Mouse (Mus musculus) stomach, embryonic 16.5 days (tissue): ENCODE data around the gene Etfb. TPM values are rescaled to one million over a fixed set of nuclear protein-coding genes. Genes with fewer than 3 reads are reported as not detected.

Source experiments
- ATAC-seq: fragments of 200-750 bp; cut with Nextera tagmentation; 2 replicates; pipeline ENCODE4 v1.8.0; 2017; ENCODE audit warnings: moderate number of reproducible peaks, moderate TSS enrichment; ENCODE audit not compliant: insufficient read depth, low FRiP score
- H3K27ac ChIP-seq: fragments of 300-500 bp; sonication (generic); 2 replicates; pipeline ENCODE4 v1.5.1; 2014; ENCODE audit warnings: low read length
- H3K27me3 ChIP-seq: fragments of 300-500 bp; sonication (generic); 2 replicates; pipeline ENCODE4 v1.6.1; 2014; ENCODE audit warnings: low read length, control low read depth, mixed read lengths; ENCODE audit not compliant: control insufficient read depth, insufficient read depth
- H3K36me3 ChIP-seq: fragments of 300-500 bp; sonication (generic); 2 replicates; pipeline ENCODE4 v1.6.1; 2014; ENCODE audit warnings: low read length; ENCODE audit not compliant: control insufficient read depth, insufficient read depth
- H3K4me1 ChIP-seq: fragments of 300-500 bp; sonication (generic); 2 replicates; pipeline ENCODE4 v1.6.1; 2014; ENCODE audit warnings: low read length, control low read depth, mixed read lengths; ENCODE audit not compliant: control insufficient read depth, insufficient read depth
- H3K4me2 ChIP-seq: fragments of 300-500 bp; sonication (generic); 2 replicates; pipeline ENCODE4 v1.6.1; 2014; ENCODE audit warnings: low read depth, low read length, mixed read lengths
- H3K4me3 ChIP-seq: fragments of 300-500 bp; sonication (generic); replicated peaks from 2 replicates; pipeline ENCODE4 v1.5.1; 2014; ENCODE audit warnings: mild to moderate bottlenecking, low read length
- H3K9ac ChIP-seq: fragments of 300-500 bp; sonication (generic); 2 replicates; pipeline ENCODE4 v1.6.1; 2014; ENCODE audit warnings: low read length
- H3K9me3 ChIP-seq: fragments of 300-500 bp; sonication (generic); replicated peaks from 2 replicates; pipeline ENCODE4 v1.6.1; 2016; ENCODE audit warnings: low read length, control low read depth; ENCODE audit not compliant: control insufficient read depth
- WGBS: fragments of 180-500 bp; shearing (Covaris S2); extraction: QIAGEN DNeasy Blood & Tissue Kit; methylation state at CpG from one replicate; pipeline ENCODE4 v1.1.7; 2014; 5-methylcytosine and 5-hydroxymethylcytosine counted together
- polyA plus RNA-seq: library from polyadenylated mRNA; unstranded; fragments of >200 nt; fragmentation: Nextera tagmentation; extraction: Ambion mirVana; gene quantifications from 2 replicates; pipeline ENCODE4 v1.2.1, GENCODE M21; 2015

The Etfb gene
- polyA plus RNA-seq, 1 experiment from 2014 or later, result 382 TPM

DNA sequence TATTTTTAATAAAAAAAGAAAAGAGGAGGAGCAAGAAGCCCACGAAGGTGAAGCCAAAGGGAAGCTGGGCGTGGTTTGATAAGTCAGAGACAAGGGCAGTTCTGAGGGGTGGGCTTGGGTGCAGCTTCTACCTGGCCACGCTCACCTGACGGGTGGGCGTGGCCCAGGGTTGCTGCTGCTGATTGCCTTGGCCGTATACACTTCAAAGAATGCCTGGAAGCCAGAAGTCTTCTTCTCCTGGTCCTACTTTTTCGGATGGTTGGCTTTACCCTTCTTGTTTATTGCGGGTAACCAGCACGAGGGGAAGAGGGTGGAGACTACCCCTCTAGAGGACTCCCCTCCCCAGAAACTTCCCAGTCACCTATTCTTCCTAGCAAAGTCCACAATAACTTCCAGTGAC lies 1.2 kb upstream of the Etfb start:
- peak overlapping the region; percentile 98 for H3K4me2 ChIP-seq
- no peaks in the 10 kb centered on the region for H3K27me3 ChIP-seq
- H3K36me3 ChIP-seq, result no peaks in the 10 kb centered on the region
- WGBS, result 13% methylated on average over 9 of the region's 9 CpGs
- ATAC-seq, result no peak
- peak overlapping the region; percentile 59 for H3K4me3 ChIP-seq
- H3K4me1 ChIP-seq, result peaks cover 14% of the 10 kb centered on the region
- H3K9ac ChIP-seq, result peak overlapping the region; percentile 76
- H3K27ac ChIP-seq, result peak overlapping the region; percentile 97
- H3K9me3 ChIP-seq, result no peaks in the 10 kb centered on the region

DNA sequence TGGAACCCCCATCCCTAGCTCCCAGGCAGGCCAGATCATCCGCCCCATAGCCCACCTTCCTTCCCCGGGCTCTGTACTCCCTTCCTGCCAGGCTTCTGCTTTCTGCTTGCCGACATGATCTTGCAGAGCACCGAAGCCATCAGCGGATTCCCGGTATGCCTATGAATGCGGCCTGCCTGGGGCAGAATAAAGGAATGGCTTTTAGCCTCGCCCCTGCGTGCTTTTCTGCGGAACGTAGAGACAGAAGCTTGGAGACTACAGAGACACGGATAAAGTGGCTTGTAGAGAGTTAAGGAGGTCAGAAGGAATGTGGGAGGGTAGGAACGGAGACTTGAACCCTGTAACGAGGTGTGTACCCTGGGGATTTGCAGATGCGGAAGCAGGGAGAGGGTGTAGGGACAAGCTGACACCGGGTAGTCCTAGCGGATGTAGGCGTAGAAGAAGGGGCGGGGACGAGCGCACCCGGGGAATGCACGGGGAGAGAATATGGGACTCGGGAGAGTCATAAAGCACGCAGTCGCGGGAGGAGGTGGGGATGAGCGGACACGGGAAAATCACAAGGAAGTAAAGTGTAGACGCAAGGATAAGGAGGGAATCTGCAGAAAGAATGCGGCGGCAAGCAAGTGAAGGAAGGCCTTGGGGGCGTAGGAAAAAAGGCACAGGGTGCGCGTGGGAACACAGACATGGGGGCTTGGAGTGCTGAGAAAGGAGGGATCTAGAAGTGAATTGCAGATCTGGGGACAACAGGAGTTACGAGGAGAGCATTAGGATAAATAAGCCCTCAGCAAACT lies 562 bp upstream of the Etfb start:
- Histone ChIP-seq H3K9me3 (no peaks in the 10 kb centered on the region), H3K4me2 (peak overlapping the region; percentile 98), H3K27me3 (no peaks in the 10 kb centered on the region), H3K4me1 (peaks cover 14% of the 10 kb centered on the region), H3K36me3 (no peaks in the 10 kb centered on the region), H3K27ac (peak overlapping the region; percentile 97), H3K9ac (peak overlapping the region; percentile 76), H3K4me3 (peak overlapping the region; percentile 59)
- ATAC-seq, result peak; percentile 92
- WGBS, result under 1% methylated on average over 36 of the region's 36 CpGs

DNA sequence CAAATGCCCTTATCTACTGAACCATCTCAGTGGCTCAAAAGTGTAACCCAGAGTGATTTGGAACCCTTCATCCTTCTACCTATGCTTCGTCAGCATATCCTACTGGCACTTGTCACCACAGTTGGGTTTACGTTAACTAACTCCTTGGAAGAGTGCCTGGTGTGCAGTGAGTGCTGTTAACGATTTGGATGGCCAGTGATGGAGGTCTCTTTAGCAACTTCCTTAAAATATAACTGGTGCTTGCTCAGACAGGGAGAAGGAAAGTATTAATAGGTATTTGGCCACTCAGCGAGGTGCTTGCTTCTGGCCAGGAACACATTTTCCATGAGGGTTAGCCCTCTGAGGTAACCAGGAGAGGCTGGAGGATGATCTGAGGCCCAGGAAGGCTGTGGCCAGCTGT lies 3.9 kb downstream of the Etfb start:
- Histone ChIP-seq H3K4me1 (peaks cover 10% of the 10 kb centered on the region), H3K9ac (no peak overlapping the region), H3K27ac (no peak overlapping the region), H3K27me3 (no peaks in the 10 kb centered on the region), H3K36me3 (no peaks in the 10 kb centered on the region), H3K9me3 (no peaks in the 10 kb centered on the region), H3K4me3 (no peak overlapping the region), H3K4me2 (no peak overlapping the region)
- no peak for ATAC-seq
- WGBS, result 79% methylated on average over 4 of the region's 4 CpGs

DNA sequence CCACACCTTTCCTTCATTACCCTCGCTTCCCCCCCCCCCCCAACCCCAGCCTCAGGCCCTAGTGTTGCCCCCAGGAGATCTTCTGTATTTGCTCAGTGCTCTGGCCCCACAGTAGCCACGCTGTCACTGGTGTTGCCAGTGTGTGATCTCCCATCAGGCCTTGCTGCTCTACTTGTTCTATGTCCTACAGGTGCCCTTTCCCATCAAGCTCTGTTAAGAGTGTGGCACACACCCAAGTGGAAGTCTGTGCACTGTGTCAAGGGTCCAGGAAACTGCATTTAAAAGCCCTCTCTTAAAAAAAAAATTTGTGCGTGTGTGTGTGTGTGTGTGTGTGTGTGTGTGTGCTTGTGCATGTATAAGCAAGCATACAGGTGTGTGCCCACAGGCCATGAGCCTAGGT lies 4.4 kb downstream of the Etfb start:
- WGBS, result 79% methylated on average over 3 of the region's 3 CpGs
- Histone ChIP-seq H3K27me3 (no peaks in the 10 kb centered on the region), H3K9ac (no peak overlapping the region)

DNA sequence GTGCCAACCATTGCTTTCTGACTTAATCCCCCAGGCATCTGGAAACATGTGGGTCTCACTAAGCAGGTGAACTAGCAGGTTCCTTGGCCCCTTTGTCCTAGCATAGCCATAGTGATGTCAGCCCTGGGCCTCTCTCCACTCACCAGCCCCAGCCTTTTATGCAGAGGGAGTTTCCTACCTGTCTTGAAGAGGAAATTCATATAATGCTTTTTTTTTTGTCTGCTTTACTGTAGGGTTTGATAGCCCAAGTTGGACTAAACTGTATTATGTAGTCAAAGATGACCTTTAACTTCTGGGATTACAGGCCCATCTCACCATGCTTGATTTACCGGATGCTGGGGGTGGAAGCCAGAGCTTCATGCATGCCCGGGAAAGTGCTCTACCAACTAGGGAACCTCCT lies 5.9 kb downstream of the Etfb start:
- H3K4me1 ChIP-seq, result peaks cover 1% of the 10 kb centered on the region; the same call in 1 of the 2 replicates
- no peak overlapping the region for H3K27ac ChIP-seq
- H3K4me2 ChIP-seq, result no peak overlapping the region
- 90% methylated on average over 2 of the region's 2 CpGs for WGBS
- H3K27me3 ChIP-seq, result no peaks in the 10 kb centered on the region
- peaks cover 5% of the 10 kb centered on the region for H3K36me3 ChIP-seq
- no peak for ATAC-seq
- no peak overlapping the region for H3K9ac ChIP-seq
- no peaks in the 10 kb centered on the region for H3K9me3 ChIP-seq
- H3K4me3 ChIP-seq, result no peak overlapping the region

More for the DNA sequence above, 4.4 kb downstream of the Etfb start:
- Histone ChIP-seq H3K36me3 (no peaks in the 10 kb centered on the region; the same call in 1 of the 2 replicates), H3K4me2 (no peak overlapping the region), H3K4me3 (no peak overlapping the region), H3K9me3 (no peaks in the 10 kb centered on the region), H3K4me1 (peaks cover 8% of the 10 kb centered on the region), H3K27ac (no peak overlapping the region)
- ATAC-seq, result no peak

DNA sequence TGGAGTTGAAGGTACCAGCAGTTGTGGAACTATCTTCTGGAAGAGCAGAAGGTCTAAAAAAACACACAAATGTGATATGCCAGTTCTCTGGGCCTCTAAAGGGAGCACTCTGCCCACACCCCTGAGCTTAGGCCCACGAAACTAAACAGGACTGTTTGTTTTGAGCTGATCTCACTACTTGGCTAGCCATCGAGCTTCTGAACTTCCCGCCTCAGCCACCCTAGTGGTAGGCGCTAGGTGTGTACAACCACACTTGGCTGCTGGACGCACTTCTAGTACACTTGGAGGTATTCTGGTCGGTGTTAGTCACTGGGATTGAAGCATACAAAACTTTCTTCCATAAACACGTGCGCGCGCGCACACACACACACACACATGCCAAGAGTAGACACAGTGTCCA lies 7.8 kb downstream of the Etfb start:
- WGBS, result 92% methylated on average over 11 of the region's 11 CpGs
- no peaks in the 10 kb centered on the region for H3K4me1 ChIP-seq
- ATAC-seq, result no peak

DNA sequence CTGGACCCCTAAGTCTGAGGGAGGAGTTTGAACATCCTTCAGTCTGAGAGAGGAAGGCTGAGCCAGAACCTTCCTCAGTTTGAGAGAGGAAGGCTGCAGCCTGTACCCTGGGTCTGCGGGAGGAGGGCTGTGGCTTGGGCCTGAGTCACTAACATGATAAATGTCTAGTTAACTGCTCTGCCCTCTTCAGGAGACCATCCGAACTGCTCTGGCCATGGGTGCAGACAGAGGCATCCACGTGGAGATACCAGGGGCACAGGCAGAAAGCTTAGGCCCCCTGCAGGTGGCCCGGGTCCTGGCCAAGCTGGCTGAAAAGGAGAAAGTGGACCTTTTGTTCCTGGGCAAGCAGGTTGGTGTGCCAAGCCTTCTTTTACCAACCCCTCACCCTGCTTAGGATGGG lies 8.7 kb downstream of the Etfb start:
- peaks cover 13% of the 10 kb centered on the region for H3K36me3 ChIP-seq
- no peak overlapping the region; the same call in 1 of the 2 replicates for H3K27ac ChIP-seq
- ATAC-seq, result no peak
- 32% methylated on average over 4 of the region's 4 CpGs for WGBS
- no peak overlapping the region for H3K4me3 ChIP-seq
- no peaks in the 10 kb centered on the region for H3K9me3 ChIP-seq
- H3K27me3 ChIP-seq, result no peaks in the 10 kb centered on the region
- no peak overlapping the region for H3K9ac ChIP-seq
- H3K4me2 ChIP-seq, result no peak overlapping the region
- no peaks in the 10 kb centered on the region for H3K4me1 ChIP-seq

More for the DNA sequence above, 7.8 kb downstream of the Etfb start:
- Histone ChIP-seq H3K4me2 (no peak overlapping the region), H3K27ac (no peak overlapping the region), H3K27me3 (no peaks in the 10 kb centered on the region), H3K9me3 (no peaks in the 10 kb centered on the region), H3K36me3 (peaks cover 13% of the 10 kb centered on the region), H3K9ac (no peak overlapping the region), H3K4me3 (no peak overlapping the region)

DNA sequence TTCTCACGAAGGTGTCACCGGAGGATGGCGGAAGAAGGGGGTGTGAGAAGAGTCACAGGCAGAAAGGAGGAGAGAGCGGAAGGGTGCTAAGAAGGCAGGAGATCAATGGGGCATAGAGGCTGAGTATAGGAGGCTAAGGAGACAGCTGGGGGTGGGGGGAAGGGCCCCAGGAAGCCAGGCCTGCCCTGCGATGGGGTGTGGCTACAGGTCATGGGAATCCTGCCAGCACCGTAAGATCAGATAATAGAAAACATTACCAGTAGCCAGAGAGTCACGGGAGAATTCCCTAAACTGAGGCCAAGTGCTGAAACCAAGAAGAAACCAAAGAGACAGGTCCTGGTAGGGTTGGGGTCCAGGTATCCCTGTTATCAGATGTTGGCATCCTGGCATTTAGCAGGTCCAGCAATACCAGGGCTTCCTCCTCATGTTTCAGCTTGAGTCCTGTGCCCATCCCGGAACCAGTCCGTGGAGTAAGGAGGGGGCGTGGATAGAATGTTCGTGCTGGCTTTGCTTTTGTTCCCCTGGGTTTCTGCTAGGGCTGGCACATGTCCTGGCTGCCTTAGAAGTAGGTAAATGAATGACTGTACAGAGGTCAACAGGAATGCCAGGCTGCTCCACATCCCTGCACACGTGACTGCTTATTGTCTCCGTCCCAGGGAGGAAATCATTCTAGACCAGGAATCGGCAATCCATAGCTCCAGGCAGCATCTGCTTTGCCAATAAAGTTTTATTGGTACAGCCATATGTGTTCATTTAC lies 9.9 kb downstream of the Etfb start:
- no peak overlapping the region for H3K9ac ChIP-seq
- ATAC-seq, result no peak
- 78% methylated on average over 14 of the region's 14 CpGs for WGBS
- peaks cover 13% of the 10 kb centered on the region for H3K36me3 ChIP-seq
- H3K27me3 ChIP-seq, result no peaks in the 10 kb centered on the region
- no peak overlapping the region for H3K4me3 ChIP-seq
- H3K27ac ChIP-seq, result peak overlapping the region; percentile 48; the same call in 1 of the 2 replicates
- no peak overlapping the region for H3K4me2 ChIP-seq
- no peaks in the 10 kb centered on the region for H3K9me3 ChIP-seq
- no peaks in the 10 kb centered on the region for H3K4me1 ChIP-seq

DNA sequence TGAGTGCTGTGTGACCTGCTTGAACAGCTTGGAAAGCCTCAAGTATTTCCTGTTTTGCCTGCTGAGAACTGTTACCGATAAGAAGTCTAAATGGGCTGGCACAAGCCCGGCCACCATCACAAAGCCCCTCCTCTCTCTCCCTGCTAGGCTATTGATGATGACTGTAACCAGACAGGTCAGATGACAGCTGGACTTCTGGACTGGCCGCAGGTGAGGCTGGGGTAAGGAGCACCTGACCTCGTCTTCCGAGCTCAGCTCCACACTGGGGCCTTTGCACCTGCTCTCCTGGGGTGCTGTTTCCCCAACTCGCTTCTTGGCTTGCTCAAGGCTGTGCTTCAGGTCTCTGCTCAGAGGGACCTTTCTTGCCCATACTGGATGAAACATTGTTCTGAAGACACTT lies 10.5 kb downstream of the Etfb start:
- no peaks in the 10 kb centered on the region for H3K27me3 ChIP-seq
- H3K36me3 ChIP-seq, result peaks cover 13% of the 10 kb centered on the region
- H3K27ac ChIP-seq, result peak overlapping the region; percentile 4; the same call in 1 of the 2 replicates
- no peak overlapping the region for H3K4me2 ChIP-seq
- H3K9ac ChIP-seq, result no peak overlapping the region
- whole genome bisulfite sequencing, result 85% methylated on average over 6 of the region's 6 CpGs
- no peaks in the 10 kb centered on the region for H3K9me3 ChIP-seq
- no peaks in the 10 kb centered on the region for H3K4me1 ChIP-seq
- H3K4me3 ChIP-seq, result no peak overlapping the region
- ATAC-seq, result no peak
